Mouse (Mus musculus): ENCODE measurements around the gene Xpa.
"Not testable (repeated sequence)": the region's sequence is repeated elsewhere in the genome, so short reads cannot be mapped to it uniquely, and the experiment has no call there.

Gene Xpa

GRCm38 (mm10) chr4:46195781-46196487 is at the start of gene Xpa:
Gene Xpa (minus strand): TSS chr4:46196311.
- in situ Hi-C loops (cut with MboI), result no loop called here

- in situ Hi-C loops (cut with MboI), result no loop called here
Observed at GRCm38 (mm10) chr4:46235871-46236270, 39.8 kb upstream of the Xpa start.

- in situ Hi-C loops (cut with MboI), result no loop called here
Observed at GRCm38 (mm10) chr4:46234739-46235138, 38.6 kb upstream of the Xpa start.

- in situ Hi-C loops (cut with MboI), result no loop called here
Observed at GRCm38 (mm10) chr4:46226972-46227535, 30.9 kb upstream of the Xpa start.

- in situ Hi-C loops (cut with MboI), result no loop called here
Observed at GRCm38 (mm10) chr4:46221090-46221489, 25.0 kb upstream of the Xpa start.

- in situ Hi-C loops (cut with MboI), result no loop called here
Observed at GRCm38 (mm10) chr4:46202562-46203126, 6.5 kb upstream of the Xpa start.

GRCm38 (mm10) chr4:46201834-46202561 is 5.9 kb upstream of the Xpa start:
- in situ Hi-C loops (cut with MboI), result no loop called here

GRCm38 (mm10) chr4:46198064-46198463 is 2.0 kb upstream of the Xpa start:
- in situ Hi-C loops (cut with MboI), result no loop called here

- in situ Hi-C loops (cut with MboI), result no loop called here
Observed at GRCm38 (mm10) chr4:46196513-46196912, 402 bp upstream of the Xpa start.

- in situ Hi-C loops (cut with MboI), result not testable (repeated sequence)
Observed at GRCm38 (mm10) chr4:46192011-46192410, 4.1 kb downstream of the Xpa start.

GRCm38 (mm10) chr4:46186466-46186865 is 9.6 kb downstream of the Xpa start:
- in situ Hi-C loops (cut with MboI), result no loop called here

- in situ Hi-C loops (cut with MboI), result no loop called here
Observed at GRCm38 (mm10) chr4:46185890-46186289, 10.2 kb downstream of the Xpa start.

GRCm38 (mm10) chr4:46185423-46185822 is 10.7 kb downstream of the Xpa start:
- in situ Hi-C loops (cut with MboI), result no loop called here

- in situ Hi-C loops (cut with MboI), result no loop called here
Observed at GRCm38 (mm10) chr4:46182181-46182580, 13.9 kb downstream of the Xpa start.

GRCm38 (mm10) chr4:46181168-46181567 is 14.9 kb downstream of the Xpa start:
- in situ Hi-C loops (cut with MboI), result no loop called here

- in situ Hi-C loops (cut with MboI), result no loop called here
Observed at GRCm38 (mm10) chr4:46177496-46177895, 18.6 kb downstream of the Xpa start.

- in situ Hi-C loops (cut with MboI), result no loop called here
Observed at GRCm38 (mm10) chr4:46177018-46177417, 19.1 kb downstream of the Xpa start.

- in situ Hi-C loops (cut with MboI), result no loop called here
Observed at GRCm38 (mm10) chr4:46176313-46176712, 19.8 kb downstream of the Xpa start.

GRCm38 (mm10) chr4:46171761-46172160 is 24.4 kb downstream of the Xpa start:
- in situ Hi-C loops (cut with MboI), result no loop called here

- in situ Hi-C loops (cut with MboI), result no loop called here
Observed at GRCm38 (mm10) chr4:46165831-46166230, 30.3 kb downstream of the Xpa start.

- in situ Hi-C loops (cut with MboI), result no loop called here
Observed at GRCm38 (mm10) chr4:46164027-46164426, 32.1 kb downstream of the Xpa start.

GRCm38 (mm10) chr4:46151903-46152544 is 44.1 kb downstream of the Xpa start:
- in situ Hi-C loops (cut with MboI), result no loop called here
